Comparison of ENCODE assay signal across 19 mouse cellular contexts in the genomic region with DNA sequence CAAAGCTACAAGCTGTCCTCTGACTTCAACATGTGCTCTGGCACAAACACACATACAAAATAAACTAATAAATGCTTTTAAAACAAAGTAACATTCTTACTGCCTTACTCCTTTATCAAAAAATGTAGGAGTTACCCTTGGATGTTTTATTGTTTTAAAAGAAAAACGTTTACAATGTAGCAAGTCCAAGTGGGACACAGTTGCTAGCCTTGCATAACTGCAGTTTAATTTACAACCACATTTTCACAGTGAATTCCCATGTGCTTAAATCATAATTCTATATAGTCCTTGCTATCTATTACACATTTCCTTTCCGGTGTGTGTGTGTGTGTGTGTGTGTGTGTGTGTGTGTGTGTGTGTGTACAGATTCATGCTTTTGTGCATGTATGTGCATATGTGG. TPM values are rescaled to one million over a fixed set of nuclear protein-coding genes. Genes with fewer than 3 reads are reported as not detected.
DNase-seq lines count a peak whose midpoint lies in the region; ATAC-seq lines count a peak whose summit lies in the region.
"Had no signal": no experiment of that assay in that cellular context is flagged by ENCODE, and none has a peak within 500 bp of the region (broad histone marks: within the 10 kb centered on the region; RNA-seq: fewer than 3 reads in every experiment).

No protein-coding gene starts in this region.

- H3K4me1 ChIP-seq in hindbrain, embryonic 10.5 days (replicated peaks): peaks cover 22% of the 10 kb centered on the region
- H3K4me1 ChIP-seq in hindbrain, embryonic 11.5 days (replicated peaks; ENCODE audit: control insufficient read depth, insufficient read depth, low read length): no peaks in the 10 kb centered on the region
- peaks cover 25% of the 10 kb centered on the region for H3K4me1 ChIP-seq in embryonic facial prominence, embryonic 12.5 days
- H3K4me1 ChIP-seq in limb, embryonic 12.5 days (replicated peaks): peaks cover 38% of the 10 kb centered on the region
- H3K4me1 ChIP-seq: liver, embryonic 13.5 days; neural tube, embryonic 12.5 days had no signal

- no peak for DNase-seq in hindbrain, embryonic 10.5 days (ENCODE audit: low spot score)
- DNase-seq in hindbrain, embryonic 11.5 days (ENCODE audit: low spot score): no peak
- DNase-seq in NIH3T3 (ENCODE audit: low read depth): peak; percentile 68
- no peak for DNase-seq in cerebellum, adult 11-12 months
- no peak for DNase-seq in left cerebral cortex, postnatal 4 days
- DNase-seq in cerebellum, postnatal 10 days: no peak
- DNase-seq: adrenal gland, adult 8-10 months; B cell, adult 2 months; gastrocnemius, postnatal 25 days; heart, adult 2 months; liver, embryonic 13.5 days; lung, postnatal 4 days had no signal

- no peak overlapping the region for H3K9ac ChIP-seq in hindbrain, embryonic 11.5 days (ENCODE audit: low read depth, low read length)
- no peak overlapping the region for H3K9ac ChIP-seq in embryonic facial prominence, embryonic 12.5 days
- H3K9ac ChIP-seq in limb, embryonic 12.5 days (replicated peaks): no peak overlapping the region
- H3K9ac ChIP-seq: heart, embryonic 15.5 days; liver, embryonic 13.5 days; lung, embryonic 15.5 days; neural tube, embryonic 12.5 days had no signal

- no peak for ATAC-seq in hindbrain, embryonic 11.5 days (ENCODE audit: low FRiP score)
- ATAC-seq in embryonic facial prominence, embryonic 12.5 days (ENCODE audit: insufficient number of reproducible peaks, insufficient read depth, low FRiP score, low TSS enrichment): no peak
- ATAC-seq in limb, embryonic 12.5 days (ENCODE audit: insufficient number of reproducible peaks, insufficient read depth, low FRiP score, low TSS enrichment, low read depth): no peak

- peak overlapping the region; percentile 56 for H3K27ac ChIP-seq in hindbrain, embryonic 10.5 days
- no peak overlapping the region for H3K27ac ChIP-seq in hindbrain, embryonic 11.5 days (ENCODE audit: low read depth, low read length)
- peak overlapping the region; percentile 93 for H3K27ac ChIP-seq in embryonic facial prominence, embryonic 12.5 days
- H3K27ac ChIP-seq in limb, embryonic 12.5 days: peak overlapping the region; percentile 95
- H3K27ac ChIP-seq: heart, adult 2 months; heart, embryonic 15.5 days; liver, embryonic 13.5 days; lung, embryonic 15.5 days; neural tube, embryonic 12.5 days had no signal

- intact Hi-C loops in left cerebral cortex, postnatal 4 days (cut with DNase I): no loop called here

- WGBS in hindbrain, embryonic 10.5 days: 79% methylated on average over 2 of the region's 2 CpGs
- WGBS in hindbrain, embryonic 11.5 days: 83% methylated on average over 2 of the region's 2 CpGs
- 83% methylated on average over 2 of the region's 2 CpGs for WGBS in embryonic facial prominence, embryonic 12.5 days
- 56% methylated on average over 2 of the region's 2 CpGs for WGBS in limb, embryonic 12.5 days

- H3K4me3 ChIP-seq in hindbrain, embryonic 10.5 days: no peak overlapping the region
- H3K4me3 ChIP-seq in hindbrain, embryonic 11.5 days (ENCODE audit: low read depth, low read length): no peak overlapping the region
- no peak overlapping the region for H3K4me3 ChIP-seq in embryonic facial prominence, embryonic 12.5 days
- H3K4me3 ChIP-seq in limb, embryonic 12.5 days (replicated peaks): no peak overlapping the region
- H3K4me3 ChIP-seq: heart, adult 2 months; heart, embryonic 15.5 days; liver, embryonic 13.5 days; lung, embryonic 15.5 days; neural tube, embryonic 12.5 days had no signal

- 0 out of 2 replicates have a peak, but pooled peaks cover 4% of the 10 kb centered on the region for H3K9me3 ChIP-seq in hindbrain, embryonic 10.5 days
- H3K9me3 ChIP-seq in hindbrain, embryonic 11.5 days (ENCODE audit: control insufficient read depth, low read length): no peaks in the 10 kb centered on the region
- H3K9me3 ChIP-seq in embryonic facial prominence, embryonic 12.5 days: no peaks in the 10 kb centered on the region
- peaks cover 5% of the 10 kb centered on the region; the same call in 1 of the 2 replicates for H3K9me3 ChIP-seq in limb, embryonic 12.5 days
- H3K9me3 ChIP-seq: heart, embryonic 15.5 days; liver, embryonic 13.5 days; lung, embryonic 15.5 days had no signal

- no peak overlapping the region for H3K4me2 ChIP-seq in hindbrain, embryonic 11.5 days (replicated peaks; ENCODE audit: low read depth, low read length)
- H3K4me2 ChIP-seq in embryonic facial prominence, embryonic 12.5 days (replicated peaks): no peak overlapping the region
- no peak overlapping the region for H3K4me2 ChIP-seq in limb, embryonic 12.5 days
- H3K4me2 ChIP-seq: heart, embryonic 15.5 days; liver, embryonic 13.5 days; lung, embryonic 15.5 days; midbrain, embryonic 11.5 days; neural tube, embryonic 12.5 days had no signal

- H3K36me3 ChIP-seq in hindbrain, embryonic 10.5 days: no peaks in the 10 kb centered on the region
- no peaks in the 10 kb centered on the region for H3K36me3 ChIP-seq in hindbrain, embryonic 11.5 days (ENCODE audit: control insufficient read depth, insufficient read depth, low read length)
- no peaks in the 10 kb centered on the region for H3K36me3 ChIP-seq in embryonic facial prominence, embryonic 12.5 days
- H3K36me3 ChIP-seq in limb, embryonic 12.5 days: no peaks in the 10 kb centered on the region
- H3K36me3 ChIP-seq: heart, embryonic 15.5 days; liver, embryonic 13.5 days; lung, embryonic 15.5 days; neural tube, embryonic 12.5 days had no signal

- no peaks in the 10 kb centered on the region for H3K27me3 ChIP-seq in hindbrain, embryonic 10.5 days (ENCODE audit: insufficient read depth, poor library complexity, severe bottlenecking)
- no peaks in the 10 kb centered on the region for H3K27me3 ChIP-seq in hindbrain, embryonic 11.5 days (ENCODE audit: control insufficient read depth, insufficient read depth, low read length)
- H3K27me3 ChIP-seq in embryonic facial prominence, embryonic 12.5 days: no peaks in the 10 kb centered on the region
- H3K27me3 ChIP-seq in limb, embryonic 12.5 days: no peaks in the 10 kb centered on the region
- H3K27me3 ChIP-seq: heart, embryonic 15.5 days; liver, embryonic 13.5 days; lung, embryonic 15.5 days; neural tube, embryonic 12.5 days had no signal

RNA-seq across cellular contexts. Expression of gene Ankrd55, which starts 57.3 kb away (rescaled TPM):
- polyA plus RNA-seq in hindbrain, embryonic 10.5 days (2016; fragmentation: Nextera tagmentation; extraction: Ambion mirVana): 0.68 and 1.9 TPM in 2 replicates
- polyA plus RNA-seq in hindbrain, embryonic 11.5 days (2014; fragmentation: Nextera tagmentation; extraction: Ambion mirVana): 1.7 TPM in 2 replicates
- polyA plus RNA-seq in embryonic facial prominence, embryonic 12.5 days (2016; fragmentation: Nextera tagmentation; extraction: Ambion mirVana): 1.8 and 2.1 TPM in 2 replicates
- polyA plus RNA-seq in limb, embryonic 12.5 days (2016; fragmentation: Nextera tagmentation; extraction: Ambion mirVana): 0.65 and 0.89 TPM in 2 replicates
- total RNA-seq in left cerebral cortex, postnatal 4 days (2021): 1 to 10 TPM; 4.7 to 6.5 TPM
- total RNA-seq: gastrocnemius, postnatal 25 days; hematopoietic stem cell, adult 5-6 weeks had no signal
- polyA plus RNA-seq: lung, embryonic 15.5 days had no signal
